In genomic region chr3:133876439-133877072, GRCm38 (mm10) we compare ENCODE assay signal across 8 mouse cellular contexts.
DNase-seq lines count a peak whose midpoint lies in the region; ATAC-seq lines count a peak whose summit lies in the region.

No protein-coding gene starts in this region.

- WGBS in hindbrain, embryonic 14.5 days = 14% methylated on average over 13 of the region's 13 CpGs

- peak overlapping the region; percentile 11 for H3K4me3 ChIP-seq in hindbrain, embryonic 14.5 days (replicated peaks; ENCODE audit: low read length)

- no peaks in the 10 kb centered on the region for H3K36me3 ChIP-seq in hindbrain, embryonic 14.5 days (replicated peaks; ENCODE audit: control insufficient read depth, insufficient read depth)

- H3K9me3 ChIP-seq in hindbrain, embryonic 14.5 days (ENCODE audit: control insufficient read depth, low read length) = no peaks in the 10 kb centered on the region

- H3K4me2 ChIP-seq in hindbrain, embryonic 14.5 days (replicated peaks) = peak overlapping the region; percentile 47

- H3K4me1 ChIP-seq in hindbrain, embryonic 14.5 days (replicated peaks; ENCODE audit: control insufficient read depth, insufficient read depth, low read length) = 0 out of 2 replicates have a peak, but pooled peaks cover 10% of the 10 kb centered on the region

- peak overlapping the region; percentile 81 for H3K27ac ChIP-seq in hindbrain, embryonic 14.5 days

- DNase-seq in ZHBTc4 (ENCODE audit: low read depth, low spot score) = peak; percentile 73
- peak; percentile 87 to 88 for DNase-seq in cerebellum, postnatal 14 days
- peak; percentile 81 to 92 for DNase-seq in frontal cortex, postnatal 36 days (ENCODE audit: low spot score in 2 of 2)
- peak; percentile 96 for DNase-seq in hindbrain, embryonic 14.5 days (ENCODE audit: low spot score)
- peak; percentile 75 to 88 for DNase-seq in layer of hippocampus, postnatal 14 days (ENCODE audit: low spot score in 2 of 2)
- peak; percentile 82 for DNase-seq in lung, postnatal 36 days
- peak; percentile 81 for DNase-seq in right cerebral cortex, postnatal 25 days

- peak overlapping the region; percentile 47; the same call in 1 of the 2 replicates for H3K9ac ChIP-seq in hindbrain, embryonic 14.5 days

- ATAC-seq in hindbrain, embryonic 14.5 days (ENCODE audit: low FRiP score) = peak; percentile 88
- no peak for ATAC-seq in erythroid progenitor cell, adult 5-6 weeks (replicated peaks; ENCODE audit: low FRiP score, poor library complexity, severe bottlenecking)

- H3K27me3 ChIP-seq in hindbrain, embryonic 14.5 days (ENCODE audit: control insufficient read depth, insufficient read depth, low read length) = no peaks in the 10 kb centered on the region
